Mouse (Mus musculus) midbrain, embryonic 16.5 days (tissue): ENCODE results near the gene Olfr115. TPM values are rescaled to one million over a fixed set of nuclear protein-coding genes. Genes with fewer than 3 reads are reported as not detected.

Source experiments
- ATAC-seq: fragments of 200-750 bp; cut with Nextera tagmentation; 2 replicates; pipeline ENCODE4 v1.8.0; 2017; ENCODE audit warnings: moderate TSS enrichment
- H3K27ac ChIP-seq: fragments of 300-500 bp; sonication (generic); 2 replicates; pipeline ENCODE4 v1.5.1; 2014; ENCODE audit warnings: mild to moderate bottlenecking, low read length, mixed read lengths
- H3K27me3 ChIP-seq: fragments of 300-500 bp; sonication (generic); 2 replicates; pipeline ENCODE4 v1.6.1; 2014; ENCODE audit warnings: low read depth, low read length, mixed read lengths; ENCODE audit not compliant: control insufficient read depth, insufficient read depth
- H3K36me3 ChIP-seq: fragments of 300-500 bp; sonication (generic); 2 replicates; pipeline ENCODE4 v1.6.1; 2014; ENCODE audit warnings: mild to moderate bottlenecking, low read length, moderate library complexity, mixed read lengths; ENCODE audit not compliant: control insufficient read depth, insufficient read depth
- H3K4me1 ChIP-seq: fragments of 300-500 bp; sonication (generic); 2 replicates; pipeline ENCODE4 v1.6.1; 2014; ENCODE audit warnings: mild to moderate bottlenecking, low read length, mixed read lengths; ENCODE audit not compliant: control insufficient read depth, insufficient read depth
- H3K4me2 ChIP-seq: fragments of 300-500 bp; sonication (generic); 2 replicates; pipeline ENCODE4 v1.6.1; 2014; ENCODE audit warnings: mild to moderate bottlenecking, low read length, mixed read lengths
- H3K4me3 ChIP-seq: fragments of 300-500 bp; sonication (generic); 2 replicates; pipeline ENCODE4 v1.5.1; 2014; ENCODE audit warnings: low read depth, mild to moderate bottlenecking, low read length, moderate library complexity, mixed read lengths
- H3K9ac ChIP-seq: fragments of 300-500 bp; sonication (generic); 2 replicates; pipeline ENCODE4 v1.6.1; 2014; ENCODE audit warnings: low read depth, low read length, mixed read lengths
- H3K9me3 ChIP-seq: fragments of 300-500 bp; sonication (generic); replicated peaks from 2 replicates; pipeline ENCODE4 v1.6.1; 2014; ENCODE audit warnings: mild to moderate bottlenecking, low read length, mixed read lengths; ENCODE audit not compliant: control insufficient read depth, poor library complexity, severe bottlenecking
- WGBS: fragments of 180-500 bp; shearing (Covaris S2); extraction: QIAGEN DNeasy Blood & Tissue Kit; methylation state at CpG from one replicate; pipeline ENCODE4 v1.1.7; 2014; 5-methylcytosine and 5-hydroxymethylcytosine counted together
- polyA plus RNA-seq: library from polyadenylated mRNA; unstranded; fragments of >200 nt; fragmentation: Nextera tagmentation; extraction: Ambion mirVana; gene quantifications from 2 replicates; pipeline ENCODE4 v1.2.1, GENCODE M21; 2015

Gene Olfr115
- polyA plus RNA-seq: not detected in 2 replicates

- no peaks in the 10 kb centered on the region for H3K9me3 ChIP-seq
- H3K4me2 ChIP-seq: no peak within 1 kb of the TSS
- 81% methylated on average over 2 of the region's 2 CpGs for WGBS
- ATAC-seq: no peak
- no peak within 1 kb of the TSS for H3K27ac ChIP-seq
- H3K4me1 ChIP-seq: no peaks in the 10 kb centered on the region
- H3K4me3 ChIP-seq: no peak within 1 kb of the TSS
- no peaks in the 10 kb centered on the region for H3K36me3 ChIP-seq
- no peaks in the 10 kb centered on the region for H3K27me3 ChIP-seq
- no peak within 1 kb of the TSS for H3K9ac ChIP-seq
Observed at GRCm38 (mm10) chr17:37627009-37627408, at the start of gene Olfr115, which contains the start of gene Olfr116. Olfr115 (minus strand) TSS chr17:37627109. Olfr116 (minus strand) TSS chr17:37627199.

GRCm38 (mm10) chr17:37666688-37667087, 39.8 kb upstream of the Olfr115 start, which contains the start of gene Olfr118:
Olfr118 (plus strand) TSS chr17:37666988.
- no peak within 1 kb of the TSS for H3K9ac ChIP-seq
- H3K27me3 ChIP-seq: no peaks in the 10 kb centered on the region
- H3K4me1 ChIP-seq: no peaks in the 10 kb centered on the region
- H3K4me2 ChIP-seq: no peak within 1 kb of the TSS
- no peaks in the 10 kb centered on the region for H3K36me3 ChIP-seq
- no peak for ATAC-seq
- H3K9me3 ChIP-seq: no peaks in the 10 kb centered on the region
- no peak within 1 kb of the TSS for H3K27ac ChIP-seq
- 81% methylated on average over 2 of the region's 2 CpGs for WGBS
- H3K4me3 ChIP-seq: no peak within 1 kb of the TSS

- no peak within 1 kb of the TSS for H3K4me3 ChIP-seq
Observed at GRCm38 (mm10) chr17:37663682-37664081, 36.8 kb upstream of the Olfr115 start, which contains the start of gene Olfr117. Olfr117 (minus strand) TSS chr17:37663782.

GRCm38 (mm10) chr17:37592643-37593042, 34.3 kb downstream of the Olfr115 start, which contains the start of gene Olfr114:
Olfr114 (minus strand) TSS chr17:37592743.
- Histone ChIP-seq H3K36me3 (no peaks in the 10 kb centered on the region), H3K9ac (no peak within 1 kb of the TSS), H3K27me3 (no peaks in the 10 kb centered on the region), H3K27ac (no peak within 1 kb of the TSS), H3K4me3 (no peak within 1 kb of the TSS), H3K9me3 (no peaks in the 10 kb centered on the region), H3K4me1 (no peaks in the 10 kb centered on the region), H3K4me2 (no peak within 1 kb of the TSS)
- no peak for ATAC-seq

More at GRCm38 (mm10) chr17:37663682-37664081, 36.8 kb upstream of the Olfr115 start, which contains the start of gene Olfr117:
- Histone ChIP-seq H3K9ac (no peak within 1 kb of the TSS), H3K27ac (no peak within 1 kb of the TSS), H3K4me2 (no peak within 1 kb of the TSS), H3K36me3 (no peaks in the 10 kb centered on the region), H3K27me3 (no peaks in the 10 kb centered on the region), H3K9me3 (no peaks in the 10 kb centered on the region), H3K4me1 (no peaks in the 10 kb centered on the region)
- no peak for ATAC-seq
- 68% methylated on average over 1 of the region's 1 CpGs for WGBS

- no peaks in the 10 kb centered on the region for H3K4me1 ChIP-seq
- H3K27ac ChIP-seq: no peak within 1 kb of the TSS
- H3K4me2 ChIP-seq: no peak within 1 kb of the TSS
- no peak for ATAC-seq
- no peak within 1 kb of the TSS for H3K4me3 ChIP-seq
- no peaks in the 10 kb centered on the region for H3K36me3 ChIP-seq
- no peaks in the 10 kb centered on the region for H3K9me3 ChIP-seq
- H3K9ac ChIP-seq: no peak within 1 kb of the TSS
- H3K27me3 ChIP-seq: no peaks in the 10 kb centered on the region
Observed at GRCm38 (mm10) chr17:37577563-37577962, 49.3 kb downstream of the Olfr115 start, which contains the start of gene Olfr113. Olfr113 (minus strand) TSS chr17:37577663.

- ATAC-seq: no peak
- H3K27ac ChIP-seq: no peak within 1 kb of the TSS
Observed at GRCm38 (mm10) chr17:37569351-37569750, 57.6 kb downstream of the Olfr115 start, which contains the start of gene Olfr112. Olfr112 (minus strand) TSS chr17:37569451.

More at GRCm38 (mm10) chr17:37569351-37569750, 57.6 kb downstream of the Olfr115 start, which contains the start of gene Olfr112:
- Histone ChIP-seq H3K4me2 (no peak within 1 kb of the TSS), H3K4me3 (no peak within 1 kb of the TSS), H3K4me1 (no peaks in the 10 kb centered on the region), H3K36me3 (no peaks in the 10 kb centered on the region), H3K9me3 (no peaks in the 10 kb centered on the region), H3K27me3 (no peaks in the 10 kb centered on the region), H3K9ac (no peak within 1 kb of the TSS)

Other genes starting within 250 kb of the Olfr115 start
- not detected in 2 replicates for gene Olfr105-ps, start 248.1 kb downstream of the Olfr115 start, polyA plus RNA-seq
- gene Olfr106-ps, start 236.7 kb downstream of the Olfr115 start, polyA plus RNA-seq: not detected in 2 replicates
- gene Olfr107, start 227.9 kb downstream of the Olfr115 start, polyA plus RNA-seq: not detected in 2 replicates
- gene Olfr108, start 181.6 kb downstream of the Olfr115 start, polyA plus RNA-seq: not detected in 2 replicates
- gene Olfr109, start 168.2 kb downstream of the Olfr115 start, polyA plus RNA-seq: not detected in 2 replicates
- gene H2-M2, start 143.6 kb downstream of the Olfr115 start, polyA plus RNA-seq: not detected in 2 replicates
- gene Olfr110, start 134.6 kb downstream of the Olfr115 start, polyA plus RNA-seq: not detected in 2 replicates
- 0.12 TPM in 1 of 2 replicates, not detected in the other for gene Olfr111, start 119.1 kb downstream of the Olfr115 start, polyA plus RNA-seq
- gene Olfr112, start 57.7 kb downstream of the Olfr115 start, polyA plus RNA-seq: not detected in 2 replicates
- gene Olfr113, start 49.4 kb downstream of the Olfr115 start, polyA plus RNA-seq: not detected in 2 replicates
- not detected in 2 replicates for gene Olfr114, start 34.4 kb downstream of the Olfr115 start, polyA plus RNA-seq
- not detected in 2 replicates for gene Olfr116, start 90 bp upstream of the Olfr115 start, polyA plus RNA-seq
- gene Olfr117, start 36.7 kb upstream of the Olfr115 start, polyA plus RNA-seq: not detected in 2 replicates
- gene Olfr118, start 39.9 kb upstream of the Olfr115 start, polyA plus RNA-seq: not detected in 2 replicates
- gene Olfr119, start 69.5 kb upstream of the Olfr115 start, polyA plus RNA-seq: not detected in 2 replicates
- not detected in 2 replicates for gene Olfr120, start 94.7 kb upstream of the Olfr115 start, polyA plus RNA-seq
- not detected in 2 replicates for gene Olfr121, start 121.7 kb upstream of the Olfr115 start, polyA plus RNA-seq
- not detected in 2 replicates for gene Olfr122, start 141.5 kb upstream of the Olfr115 start, polyA plus RNA-seq
- not detected in 2 replicates for gene Olfr123, start 166.4 kb upstream of the Olfr115 start, polyA plus RNA-seq
- gene Olfr124, start 172.8 kb upstream of the Olfr115 start, polyA plus RNA-seq: not detected in 2 replicates
- not detected in 2 replicates for gene Olfr125, start 205.8 kb upstream of the Olfr115 start, polyA plus RNA-seq
- not detected in 2 replicates for gene Olfr126, start 220.4 kb upstream of the Olfr115 start, polyA plus RNA-seq